Mouse (Mus musculus) lung, adult 2 months (tissue): ENCODE measurements around the gene 1700003H04Rik. TPM values are rescaled to one million over a fixed set of nuclear protein-coding genes. Genes with fewer than 3 reads are reported as not detected.

Experiments used
- DNase-seq: peaks from one replicate; pipeline ENCODE4 v3.0.0; 2022
- H3K4me1 ChIP-seq: fragments of 200-500 bp; 2 replicates; pipeline ENCODE4 v1.6.1; 2011; ENCODE audit warnings: low read length; ENCODE audit not compliant: control insufficient read depth, insufficient read depth
- H3K4me3 ChIP-seq: fragments of 200-500 bp; replicated peaks from 2 replicates; pipeline ENCODE3; 2011; ENCODE audit warnings: low read depth, mild to moderate bottlenecking, control low read depth, low read length; ENCODE audit errors: extremely low read depth
- CTCF ChIP-seq: fragments of 200-500 bp; IDR thresholded peaks from 2 replicates; pipeline ENCODE4 v1.5.1; 2011; ENCODE audit warnings: mild to moderate bottlenecking, low read length, control low read depth; ENCODE audit not compliant: insufficient read depth
- POLR2A ChIP-seq: fragments of 200-500 bp; IDR thresholded peaks from 2 replicates; pipeline ENCODE4 v1.6.1; 2011; ENCODE audit warnings: low read depth, mild to moderate bottlenecking, control low read depth, low read length, borderline replicate concordance; ENCODE audit errors: extremely low read depth
- WGBS: fragments of 180-500 bp; shearing (Covaris S2); methylation state at CpG from one replicate; pipeline ENCODE4 v1.1.7; 2018; 5-methylcytosine and 5-hydroxymethylcytosine counted together
- polyA plus RNA-seq: library from polyadenylated mRNA; depleted of rRNA; stranded (reverse); fragments of >200 nt; gene quantifications from 2 replicates; pipeline ENCODE4 v1.2.3, GENCODE M21; 2012; rRNA removed

Gene 1700003H04Rik
- not detected in 2 replicates for polyA plus RNA-seq

- DNase-seq, result no peak
- TF ChIP-seq CTCF (no peak), POLR2A (no peak)
- Histone ChIP-seq H3K4me3 (no peak within 1 kb of the TSS), H3K4me1 (no peaks in the 10 kb centered on the region)
Observed at GRCm38 (mm10) chr3:124581001-124581400, at the start of gene 1700003H04Rik. Gene 1700003H04Rik, minus strand, starts transcription at chr3:124581101.

GRCm38 (mm10) chr3:124623031-124623430 is 42.1 kb upstream of the 1700003H04Rik start:
- Histone ChIP-seq H3K4me3 (no peak overlapping the region), H3K4me1 (no peaks in the 10 kb centered on the region)
- WGBS, result 72% methylated on average over 3 of the region's 3 CpGs
- DNase-seq, result no peak
- TF ChIP-seq CTCF, result no peak
- no peak for TF ChIP-seq POLR2A

GRCm38 (mm10) chr3:124613287-124613686 is 32.4 kb upstream of the 1700003H04Rik start:
- Histone ChIP-seq H3K4me3 (no peak overlapping the region), H3K4me1 (no peaks in the 10 kb centered on the region)
- DNase-seq, result no peak
- 43% methylated on average over 1 of the region's 1 CpGs for WGBS
- TF ChIP-seq POLR2A (no peak), CTCF (no peak)

GRCm38 (mm10) chr3:124609956-124610355 is 29.1 kb upstream of the 1700003H04Rik start:
- TF ChIP-seq POLR2A, result no peak
- TF ChIP-seq CTCF, result no peak
- no peak for DNase-seq
- Histone ChIP-seq H3K4me3 (no peak overlapping the region), H3K4me1 (no peaks in the 10 kb centered on the region)

- DNase-seq, result no peak
- TF ChIP-seq POLR2A (no peak), CTCF (no peak)
- no peaks in the 10 kb centered on the region for H3K4me1 ChIP-seq
- H3K4me3 ChIP-seq, result no peak overlapping the region
Observed at GRCm38 (mm10) chr3:124606021-124606517, 25.2 kb upstream of the 1700003H04Rik start.

- 63% methylated on average over 1 of the region's 1 CpGs for WGBS
- Histone ChIP-seq H3K4me3 (no peak overlapping the region), H3K4me1 (no peaks in the 10 kb centered on the region)
- no peak for TF ChIP-seq POLR2A
- no peak for TF ChIP-seq CTCF
- DNase-seq, result no peak
Observed at GRCm38 (mm10) chr3:124605518-124605917, 24.6 kb upstream of the 1700003H04Rik start.

- no peak for DNase-seq
- Histone ChIP-seq H3K4me1 (no peaks in the 10 kb centered on the region), H3K4me3 (no peak overlapping the region)
- TF ChIP-seq POLR2A (no peak), CTCF (no peak)
Observed at GRCm38 (mm10) chr3:124597789-124598188, 16.9 kb upstream of the 1700003H04Rik start.

GRCm38 (mm10) chr3:124587534-124587933 is 6.6 kb upstream of the 1700003H04Rik start:
- no peaks in the 10 kb centered on the region for H3K4me1 ChIP-seq
- 3% methylated on average over 3 of the region's 3 CpGs for WGBS
- DNase-seq, result no peak
- H3K4me3 ChIP-seq, result no peak overlapping the region
- TF ChIP-seq POLR2A (no peak), CTCF (0 out of 2 replicates have a peak, but pooled peaks have one; percentile 2)

- no peak overlapping the region for H3K4me3 ChIP-seq
- no peak for TF ChIP-seq CTCF
- no peak for TF ChIP-seq POLR2A
- 74% methylated on average over 2 of the region's 2 CpGs for WGBS
- DNase-seq, result no peak
- no peaks in the 10 kb centered on the region for H3K4me1 ChIP-seq
Observed at GRCm38 (mm10) chr3:124585761-124586160, 4.9 kb upstream of the 1700003H04Rik start.

GRCm38 (mm10) chr3:124557317-124557716 is 23.6 kb downstream of the 1700003H04Rik start:
- TF ChIP-seq CTCF (no peak), POLR2A (no peak)
- WGBS, result 81% methylated on average over 2 of the region's 2 CpGs
- DNase-seq, result no peak
- Histone ChIP-seq H3K4me1 (no peaks in the 10 kb centered on the region), H3K4me3 (no peak overlapping the region)
